Mouse (Mus musculus) urinary bladder, postnatal 25 days (tissue): ENCODE results near the gene Tmem56.

Experiments
- DNase-seq: peaks from one replicate; pipeline ENCODE4 v3.0.0; 2022; ENCODE audit warnings: low spot score

Gene Tmem56

DNA sequence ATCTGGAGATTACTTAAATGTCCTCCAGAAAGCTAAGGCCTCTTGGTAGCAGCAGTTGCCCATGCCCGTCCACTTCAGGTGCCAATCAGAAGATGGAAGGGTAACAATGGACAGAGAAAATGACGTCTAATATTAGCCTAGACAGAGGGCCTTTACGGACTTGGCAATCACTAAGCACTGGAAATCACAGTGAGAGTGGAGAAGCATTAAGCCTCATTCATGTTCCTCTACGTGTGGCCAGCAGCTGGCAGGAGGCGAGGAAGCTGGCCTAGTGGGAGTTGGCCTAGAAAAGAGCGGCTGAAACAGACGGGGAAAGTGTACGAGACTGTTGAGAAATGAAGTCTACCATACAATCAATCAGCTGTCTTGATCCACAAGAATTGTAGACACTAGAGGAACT is 43.8 kb downstream of the Tmem56 start:
- no peak for DNase-seq

DNA sequence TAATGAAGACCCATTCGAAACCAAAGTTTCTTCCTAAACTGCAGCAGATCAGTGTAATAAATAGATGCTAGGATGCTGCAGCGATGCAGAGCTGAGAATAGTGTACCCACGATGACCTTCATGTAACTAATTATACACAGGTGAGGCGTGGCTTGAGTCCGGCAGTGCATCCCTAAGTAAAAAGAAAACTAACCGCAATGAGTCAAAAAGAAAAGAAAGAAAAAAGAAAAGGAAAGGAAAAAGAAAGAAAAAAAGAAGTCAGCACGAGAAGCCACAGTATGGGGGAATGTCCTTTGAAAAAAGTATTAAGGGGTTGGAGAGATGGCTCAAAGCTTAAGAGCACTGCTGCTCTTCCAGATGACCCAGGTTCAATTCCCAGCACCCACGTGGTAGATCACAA is 58.1 kb downstream of the Tmem56 start:
- no peak for DNase-seq

DNA sequence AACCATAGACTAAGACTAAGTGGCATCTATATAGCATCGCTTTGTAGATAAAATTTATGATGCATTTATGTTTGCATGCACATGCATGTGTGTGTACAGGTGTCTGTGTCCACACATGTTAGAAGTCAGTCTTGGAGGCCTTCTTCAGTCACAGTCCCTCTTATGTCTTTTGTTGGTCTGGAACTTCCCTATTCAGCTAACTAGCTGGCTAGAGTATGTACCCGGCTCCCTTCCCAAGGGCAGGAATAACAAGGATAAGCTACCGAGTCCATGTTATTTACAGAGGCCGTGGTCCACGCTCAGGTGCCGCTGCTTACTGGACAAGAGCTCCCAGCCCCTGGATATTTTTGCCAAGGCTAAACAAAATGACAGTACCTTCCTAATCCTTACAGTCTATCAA is 58.7 kb downstream of the Tmem56 start:
- DNase-seq: no peak

DNA sequence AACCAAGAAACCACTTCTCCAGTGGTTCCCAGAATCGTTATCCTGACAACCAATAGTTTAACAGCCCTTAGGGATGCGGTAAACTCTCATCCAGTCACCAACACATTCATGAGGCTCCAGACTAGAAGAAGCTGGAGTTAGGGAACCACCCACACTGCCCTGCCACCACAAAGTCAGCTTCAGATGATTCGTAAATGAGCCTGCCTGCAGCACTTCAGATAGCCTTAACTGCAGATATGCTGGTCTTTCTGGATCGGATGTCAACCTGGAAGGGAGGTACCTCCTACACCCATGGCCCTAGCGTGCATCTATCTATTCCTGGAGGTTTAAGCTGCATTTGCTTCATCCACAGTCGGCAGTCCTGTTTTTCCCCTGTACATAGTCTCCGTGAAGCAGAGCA is 60.9 kb downstream of the Tmem56 start:
- DNase-seq: no peak

DNA sequence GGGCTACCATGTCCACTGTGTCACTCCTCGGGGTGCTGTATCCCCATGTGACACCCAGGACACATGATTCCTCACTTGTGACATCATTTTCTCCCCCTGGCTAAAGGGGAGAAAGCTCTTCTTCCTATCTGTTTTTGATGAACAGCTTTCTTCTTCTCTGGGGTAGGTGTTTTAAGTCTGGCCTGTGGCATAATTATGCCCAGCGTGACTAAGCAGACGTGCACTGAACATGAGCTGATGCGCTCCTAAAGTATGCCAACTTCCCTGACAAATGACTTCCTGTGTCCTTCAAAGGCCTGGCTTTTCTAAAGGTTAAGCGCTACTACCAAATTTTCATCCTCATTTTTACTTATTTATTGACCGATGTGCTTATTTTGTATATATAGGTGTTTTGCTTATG is 65.9 kb downstream of the Tmem56 start:
- DNase-seq: no peak

DNA sequence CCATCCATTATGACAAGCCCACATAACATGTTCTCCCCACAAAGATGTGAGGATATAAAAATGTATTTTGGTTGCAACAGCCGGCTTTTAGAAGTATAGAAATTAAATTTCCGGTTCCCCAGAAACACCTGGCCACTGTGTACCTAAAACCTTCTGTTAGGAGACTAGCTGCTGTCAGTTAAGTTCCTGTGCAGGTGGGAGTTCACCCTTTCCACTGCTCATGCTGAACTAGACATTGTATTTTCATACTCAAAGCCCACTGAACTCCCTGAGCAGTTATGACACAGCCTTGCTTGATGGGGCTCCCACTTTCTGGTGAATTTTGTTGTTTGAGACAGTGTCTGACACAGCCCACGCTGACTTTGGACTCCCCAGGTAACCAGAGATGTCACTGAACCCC is 69.4 kb downstream of the Tmem56 start:
- DNase-seq: no peak

DNA sequence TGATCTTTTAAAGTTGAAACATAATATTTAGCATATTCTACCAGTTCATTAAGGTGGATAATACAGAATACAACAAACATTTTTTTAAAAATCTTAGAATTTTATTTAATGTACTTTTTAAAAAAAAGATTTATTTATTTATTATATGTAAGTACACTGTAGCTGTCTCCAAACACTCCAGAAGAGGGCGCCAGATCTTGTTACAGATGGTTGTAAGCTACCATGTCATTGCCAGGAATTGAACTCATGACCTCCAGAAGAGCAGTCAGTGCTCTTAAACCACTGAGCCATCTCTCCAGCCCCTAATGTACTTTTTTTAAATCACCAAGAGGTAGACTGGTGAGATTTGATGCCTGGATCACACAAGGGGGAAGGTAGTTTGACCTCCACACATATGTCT is 70.7 kb downstream of the Tmem56 start:
- no peak for DNase-seq

DNA sequence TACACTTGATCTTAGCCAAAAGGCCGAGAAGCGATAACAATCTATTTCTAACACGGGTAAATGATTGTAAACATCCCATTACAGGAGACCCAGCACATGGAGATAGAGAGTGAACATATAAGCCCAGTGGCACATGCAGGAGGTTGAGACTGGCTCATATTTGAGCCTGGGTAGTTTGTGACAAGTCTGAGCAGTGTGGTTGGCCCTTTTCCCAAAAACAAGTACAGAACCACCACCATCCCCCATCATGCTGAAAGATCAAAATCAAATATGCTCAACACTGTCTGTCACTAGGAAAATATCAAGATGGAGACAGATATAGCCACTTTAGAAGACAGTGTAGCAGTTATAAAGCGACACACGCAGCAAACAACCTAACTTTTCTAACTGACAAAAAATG is 73.9 kb downstream of the Tmem56 start:
- no peak for DNase-seq

DNA sequence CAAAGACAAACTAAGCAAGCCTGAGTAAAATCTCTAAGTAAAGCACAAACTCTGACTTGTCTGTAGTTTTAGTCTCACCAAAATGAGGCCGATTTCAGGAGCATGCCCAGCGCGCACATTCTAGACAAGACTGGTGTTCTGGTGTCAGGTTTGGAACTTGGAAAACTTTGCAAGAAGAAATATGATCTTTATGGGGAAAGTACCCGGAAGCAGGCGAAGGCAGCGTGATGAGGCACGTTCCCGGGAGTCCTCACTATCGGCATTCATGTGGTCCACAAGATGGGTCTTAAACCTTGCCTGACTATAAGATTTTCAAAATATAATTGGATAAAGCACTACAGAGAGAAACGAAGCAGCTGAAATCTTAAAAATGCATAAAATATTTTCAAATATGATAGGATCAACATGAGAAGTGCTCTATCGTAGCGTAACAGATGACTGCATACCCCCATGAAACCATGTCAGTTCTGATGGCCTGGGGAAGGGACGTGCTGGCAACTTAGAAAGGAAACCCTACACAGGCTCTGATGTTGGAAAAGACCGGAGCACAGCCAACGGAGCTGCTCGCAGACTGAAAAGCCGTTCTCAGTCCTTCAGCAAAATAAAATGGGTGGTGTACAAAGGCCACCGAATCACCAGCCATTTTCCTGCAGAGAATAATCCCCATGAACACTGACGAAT is 76.6 kb downstream of the Tmem56 start:
- DNase-seq: no peak

DNA sequence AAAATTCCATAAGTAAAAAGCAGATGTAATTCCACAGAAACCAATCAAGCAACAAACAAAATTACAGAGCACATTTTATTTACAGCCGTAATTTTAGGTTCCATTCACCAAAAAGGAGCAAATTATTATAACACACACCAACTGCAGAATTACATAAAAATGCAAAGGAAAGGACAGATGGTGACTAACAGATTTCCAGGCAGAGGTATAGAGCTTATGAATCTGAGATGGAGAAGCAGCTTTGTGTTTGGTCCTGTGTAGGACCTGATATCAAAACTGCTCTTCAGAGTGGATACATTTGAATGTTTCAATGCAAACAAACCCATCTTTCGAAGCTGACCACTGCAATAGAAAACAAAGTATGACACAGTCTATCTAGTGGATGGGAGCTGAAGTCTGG is 80.3 kb downstream of the Tmem56 start:
- no peak for DNase-seq

DNA sequence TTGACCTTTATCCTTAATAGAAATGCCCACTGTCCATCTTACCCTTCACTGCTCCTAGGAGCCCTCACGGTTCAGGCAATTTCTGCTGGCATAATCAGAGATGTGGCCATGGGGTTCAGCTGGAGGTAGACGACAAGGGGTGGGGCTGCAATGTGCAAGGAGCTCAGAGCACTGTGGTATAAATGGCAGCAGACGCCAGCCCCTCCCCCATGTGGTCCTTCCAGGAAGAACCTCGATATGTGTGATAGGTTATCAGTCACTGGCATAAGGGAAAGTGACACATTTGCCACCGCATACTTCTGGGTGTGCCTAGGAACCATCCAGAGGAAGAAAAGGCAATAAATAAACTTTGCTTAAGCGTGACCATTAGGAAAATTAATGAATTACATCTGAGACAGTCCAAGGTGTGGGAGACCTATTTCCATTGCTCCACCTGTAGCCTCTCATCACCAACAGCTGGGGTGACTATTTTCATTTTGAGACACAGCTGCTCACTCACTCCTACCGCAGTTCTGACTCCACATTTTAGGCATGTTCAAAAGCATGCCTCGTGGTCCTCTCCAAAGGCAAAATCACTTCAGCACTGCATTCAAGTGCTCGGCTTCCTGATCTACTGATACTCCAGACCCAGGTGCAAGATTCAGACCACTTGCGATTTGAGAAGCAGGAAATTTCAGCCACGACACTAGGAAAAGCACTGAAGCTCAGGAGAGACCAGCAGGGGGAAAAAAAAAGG is 81.7 kb downstream of the Tmem56 start:
- DNase-seq: no peak

DNA sequence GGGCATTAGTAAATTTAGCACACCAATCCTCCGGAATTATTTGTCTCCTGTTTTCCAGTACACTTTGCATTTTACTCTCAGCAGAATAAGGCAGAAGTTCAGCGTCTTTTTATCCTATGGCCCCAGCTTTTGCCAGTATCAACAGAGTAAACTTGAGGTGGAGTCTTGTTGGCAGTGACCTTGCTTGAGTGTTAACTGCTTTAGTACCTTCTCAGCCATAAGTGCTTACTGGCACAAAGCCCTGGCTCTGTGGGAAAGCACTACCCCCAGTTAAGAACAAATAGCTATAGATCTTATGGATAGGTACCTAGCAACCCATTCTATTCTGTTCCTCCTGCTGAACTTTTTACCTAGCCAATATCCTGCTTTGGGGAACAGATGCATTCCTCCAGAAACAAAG is 93.7 kb downstream of the Tmem56 start:
- DNase-seq: no peak

DNA sequence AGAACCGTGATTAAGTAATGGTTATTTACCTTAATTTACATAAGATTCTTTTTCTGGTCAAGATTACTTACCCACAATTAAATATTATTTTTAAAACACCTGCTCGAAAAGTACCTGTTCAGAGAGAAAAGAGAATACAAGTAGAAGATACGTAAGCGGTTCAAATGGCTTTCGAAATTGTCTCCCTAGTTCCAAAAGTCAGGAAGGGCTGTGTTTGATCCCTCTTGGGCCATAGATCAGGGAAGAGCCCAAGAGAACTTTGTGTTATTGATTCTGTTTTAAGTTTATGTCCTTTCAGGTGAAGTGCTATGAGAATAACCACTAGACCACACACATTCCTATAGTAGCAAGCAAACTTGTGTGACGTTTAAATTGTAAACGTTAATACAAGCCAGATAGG is 95.4 kb downstream of the Tmem56 start:
- DNase-seq: no peak

DNA sequence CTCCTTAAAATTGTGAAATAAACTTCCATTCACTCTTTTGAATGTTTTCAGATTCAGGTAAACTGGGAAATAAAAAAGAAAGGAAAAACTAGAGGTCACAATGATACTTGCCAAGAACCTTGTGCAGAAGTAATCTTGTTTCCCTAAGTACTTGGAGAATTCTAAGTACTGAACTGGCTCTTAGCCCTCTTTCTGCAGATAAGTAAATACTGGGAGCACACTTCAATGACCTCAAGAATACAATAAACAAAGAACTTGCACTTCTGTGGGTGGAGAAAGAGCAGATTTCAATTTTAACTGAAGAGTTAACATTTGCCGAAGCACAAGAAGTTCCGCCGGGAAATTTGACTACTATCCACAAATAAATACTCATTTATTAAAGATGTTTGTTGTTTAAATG is 96.0 kb downstream of the Tmem56 start:
- DNase-seq: no peak

DNA sequence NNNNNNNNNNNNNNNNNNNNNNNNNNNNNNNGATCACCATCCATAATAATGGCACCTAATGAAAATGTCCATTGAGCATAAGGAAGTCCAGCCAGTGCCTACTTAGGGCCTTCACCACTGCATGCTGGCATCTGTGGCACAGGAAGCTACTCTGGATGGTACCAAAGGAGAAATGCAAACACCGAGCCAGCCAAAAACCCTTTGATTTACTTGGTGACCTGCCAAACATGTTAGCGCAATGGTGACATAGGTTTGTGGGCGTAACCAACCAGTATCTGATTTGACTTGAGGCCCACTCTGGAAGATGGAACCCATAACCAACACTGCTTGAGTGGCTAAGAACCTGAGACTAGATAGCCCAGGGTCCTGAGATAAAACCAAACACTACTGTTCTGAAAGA is 97.7 kb downstream of the Tmem56 start:
- no peak for DNase-seq

DNA sequence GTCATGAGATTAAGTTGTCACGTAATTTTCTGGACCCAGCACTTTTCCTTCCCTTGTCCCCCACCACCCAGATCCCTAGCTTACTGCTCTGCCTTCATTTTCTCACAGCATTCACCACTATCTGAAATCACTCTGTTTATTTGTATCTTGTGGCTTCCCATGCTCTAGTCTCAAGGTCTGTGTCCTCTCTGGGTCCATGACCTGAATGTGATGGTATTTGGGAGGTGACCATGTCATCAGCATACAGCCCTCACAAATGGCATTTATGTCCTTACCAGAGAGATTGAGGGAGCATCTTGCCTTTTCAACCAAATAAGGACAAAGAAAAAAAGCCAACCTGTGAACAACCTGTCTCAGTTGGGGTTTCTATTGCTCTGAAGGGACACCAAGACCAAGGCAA is 106.9 kb downstream of the Tmem56 start:
- DNase-seq: no peak

DNA sequence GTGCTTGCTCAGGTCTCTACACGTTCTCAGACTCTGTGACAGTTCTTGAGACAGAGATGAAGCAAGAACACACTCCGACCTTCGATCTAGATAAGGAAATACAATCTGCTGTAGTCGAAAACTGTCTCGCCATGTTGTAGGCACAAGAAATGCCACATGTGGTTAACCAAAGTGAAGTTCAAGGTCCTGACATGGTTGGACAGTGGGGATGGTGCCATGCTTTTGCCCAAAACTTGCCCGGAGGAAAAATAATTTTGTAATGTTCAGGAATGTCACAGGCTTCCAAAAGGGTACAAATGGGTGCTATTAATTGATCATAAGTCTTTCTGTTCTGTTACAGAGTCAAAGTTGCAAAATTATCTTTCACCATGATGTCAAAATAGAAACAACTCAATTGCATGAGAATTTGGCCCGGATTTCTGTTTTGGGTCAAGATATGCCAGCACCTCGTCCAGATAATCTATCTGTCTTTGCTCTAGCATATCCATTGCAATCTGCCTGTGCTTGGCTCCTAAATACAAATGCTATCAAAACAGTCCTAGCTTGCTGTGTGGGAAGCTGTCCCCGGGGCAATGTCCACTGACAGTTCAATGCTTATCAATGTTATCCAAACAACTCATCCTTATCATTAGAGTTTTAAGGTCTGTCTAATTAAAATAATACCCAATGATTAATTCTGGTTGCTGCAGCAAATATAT is 108.5 kb downstream of the Tmem56 start:
- DNase-seq: no peak

DNA sequence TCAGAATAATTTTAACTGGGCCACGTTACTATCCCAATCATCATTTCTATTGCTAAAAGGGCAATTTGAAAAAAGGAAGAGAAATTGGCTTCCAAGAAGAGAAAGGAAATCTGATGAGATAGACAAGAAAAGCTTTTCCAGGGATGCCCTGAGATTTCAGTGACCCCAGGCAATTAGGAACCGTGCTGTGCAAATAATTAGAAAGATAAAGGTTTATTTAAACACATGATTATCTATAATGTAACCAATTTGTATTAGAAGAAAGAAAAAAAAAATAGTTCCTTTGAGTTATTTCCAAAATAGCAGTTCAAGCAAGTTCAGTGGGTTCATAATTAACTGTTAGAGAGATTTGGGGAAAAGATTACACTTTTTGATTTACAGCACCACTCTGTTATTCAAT is 110.2 kb downstream of the Tmem56 start:
- no peak for DNase-seq

DNA sequence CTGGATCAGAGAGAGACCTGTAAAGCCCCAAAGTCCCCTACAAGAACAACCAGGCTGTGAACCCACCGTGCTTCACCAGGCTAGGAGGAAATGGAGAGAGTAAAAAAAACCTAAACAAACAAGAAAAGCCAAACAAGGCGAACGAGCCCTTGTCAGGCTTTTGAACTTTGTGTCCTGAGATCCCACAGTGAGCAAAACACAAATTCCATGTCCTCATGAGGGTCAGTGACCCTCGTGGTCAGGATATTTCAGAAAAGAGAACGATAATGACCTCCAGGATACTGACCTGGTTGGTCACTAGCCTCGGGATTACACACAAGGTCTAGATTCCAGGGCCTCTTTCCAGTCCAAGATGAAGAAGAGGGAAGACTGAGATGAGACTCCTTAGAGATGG is 111.0 kb downstream of the Tmem56 start:
- DNase-seq: no peak

DNA sequence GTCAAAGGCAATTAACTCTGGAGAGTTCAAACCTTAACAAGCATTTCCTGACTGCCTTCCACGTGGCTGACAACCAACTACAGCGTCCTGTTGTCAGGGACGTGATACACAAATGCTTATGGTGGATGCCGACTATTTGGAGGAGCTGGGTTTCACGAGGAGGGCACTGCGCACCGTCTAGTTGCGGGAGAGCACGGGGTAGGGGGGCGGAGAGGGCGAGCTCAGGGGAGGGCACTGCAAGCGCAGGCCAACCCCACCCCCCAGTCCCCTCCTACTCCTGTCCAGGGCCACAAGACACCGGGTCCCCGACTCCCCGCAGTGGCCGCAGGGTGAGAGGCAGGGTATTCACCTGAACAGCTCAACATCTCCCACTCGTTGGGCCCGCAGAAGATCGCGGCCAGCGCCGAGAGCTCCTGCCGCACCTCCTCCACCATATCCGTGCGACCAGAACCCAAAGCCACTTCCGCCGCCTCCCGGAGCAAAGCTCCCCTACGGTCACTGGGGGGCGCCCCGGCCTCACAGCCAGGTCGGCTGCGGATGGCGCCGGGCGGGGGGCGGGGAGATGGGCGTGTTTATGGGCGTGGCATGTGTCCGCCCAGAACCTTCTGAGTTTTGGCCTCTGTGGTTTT is 111.5 kb downstream of the Tmem56 start, which contains the start of gene Rwdd3:
Gene Rwdd3, minus strand, starts transcription at position 453 of the 629 bp plus-strand sequence.
- peak; percentile 87 for DNase-seq

DNA sequence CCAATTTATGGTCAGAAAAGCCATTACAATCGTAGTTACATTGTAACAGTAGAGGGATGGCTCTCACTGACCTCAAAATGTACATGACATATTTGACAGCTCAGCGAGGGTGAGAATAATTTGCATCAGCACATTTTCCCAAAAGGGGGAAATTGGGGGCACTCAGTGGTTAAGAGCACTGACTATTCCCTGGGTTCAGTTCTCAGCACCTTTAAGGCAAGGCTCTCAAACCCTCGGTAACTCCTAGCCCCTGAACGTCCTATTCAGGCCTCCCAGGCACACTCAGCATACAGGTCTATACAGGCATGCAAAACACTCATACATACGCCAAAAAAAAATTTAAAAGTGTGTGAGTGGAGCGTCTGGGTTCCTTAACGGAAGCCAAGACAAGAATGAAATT is 112.3 kb downstream of the Tmem56 start:
- no peak for DNase-seq

DNA sequence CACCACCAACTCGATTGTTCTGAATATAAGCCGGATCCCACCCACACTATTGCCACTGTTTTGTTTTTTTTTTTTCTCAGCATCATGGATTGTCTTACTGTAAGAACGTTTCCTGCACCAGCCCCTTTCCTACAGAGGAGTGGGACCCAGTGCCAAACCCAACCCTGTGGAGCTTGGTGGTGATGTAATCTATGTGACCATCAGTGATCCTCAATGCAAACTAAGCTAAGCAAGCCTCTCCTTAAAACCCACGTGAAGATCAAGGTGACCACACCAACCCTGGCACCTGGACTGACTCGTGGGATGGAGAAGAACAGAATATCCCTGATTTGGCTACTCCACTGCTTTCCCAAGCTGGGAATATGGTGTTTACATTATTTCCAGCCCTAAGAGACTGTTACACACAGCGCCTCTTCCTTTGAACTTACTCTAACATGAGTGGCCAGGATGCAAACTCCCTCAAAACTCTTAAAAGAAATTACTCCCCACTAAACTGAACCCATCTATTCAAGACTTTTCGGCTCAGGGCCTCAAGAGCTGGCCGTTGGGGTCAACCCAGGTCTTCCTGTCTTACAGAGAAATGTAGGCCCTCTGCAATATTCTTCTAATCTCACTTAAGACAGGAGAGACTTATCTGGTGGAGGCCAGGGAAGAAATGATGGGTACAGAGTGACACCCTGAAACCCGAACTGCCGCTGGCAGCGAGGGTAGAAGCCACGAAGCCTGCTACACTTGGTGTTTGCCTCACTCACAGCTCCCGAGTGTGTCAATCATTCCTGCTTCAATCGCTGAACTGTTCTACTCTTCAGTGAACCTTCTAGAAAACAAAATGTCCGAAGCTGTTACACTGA is 113.6 kb downstream of the Tmem56 start:
- no peak for DNase-seq
